Mouse (Mus musculus) midbrain, embryonic 14.5 days (tissue): Measurements from ENCODE around the gene March9. TPM values are rescaled to one million over a fixed set of nuclear protein-coding genes. Genes with fewer than 3 reads are reported as not detected.

Experiments
- ATAC-seq: fragments of 200-750 bp; cut with Nextera tagmentation; 2 replicates; pipeline ENCODE4 v1.8.0; 2017; ENCODE audit warnings: moderate number of reproducible peaks, moderate library complexity; ENCODE audit not compliant: low FRiP score, low TSS enrichment
- DNase-seq: peaks from one replicate; pipeline ENCODE4 v3.0.0-alpha.2; 2015
- H3K27ac ChIP-seq: fragments of 300-500 bp; sonication (generic); replicated peaks from 2 replicates; pipeline ENCODE4 v1.5.1; 2014; ENCODE audit warnings: mild to moderate bottlenecking, low read depth, low read length, moderate library complexity
- H3K27me3 ChIP-seq: fragments of 300-500 bp; sonication (generic); 2 replicates; pipeline ENCODE4 v1.6.1; 2014; ENCODE audit warnings: low read length, control low read depth, mixed read lengths; ENCODE audit not compliant: control insufficient read depth, insufficient read depth
- H3K36me3 ChIP-seq: fragments of 300-500 bp; sonication (generic); 2 replicates; pipeline ENCODE4 v1.6.1; 2014; ENCODE audit warnings: low read length, control low read depth; ENCODE audit not compliant: control insufficient read depth, insufficient read depth
- H3K4me1 ChIP-seq: fragments of 300-500 bp; sonication (generic); 2 replicates; pipeline ENCODE4 v1.6.1; 2014; ENCODE audit warnings: mild to moderate bottlenecking, antibody characterized with exemption, low read length, control low read depth; ENCODE audit not compliant: control insufficient read depth, insufficient read depth
- H3K4me2 ChIP-seq: fragments of 300-500 bp; sonication (generic); 2 replicates; pipeline ENCODE4 v1.6.1; 2014; ENCODE audit warnings: mild to moderate bottlenecking, low read length, moderate library complexity
- H3K4me3 ChIP-seq: fragments of 300-500 bp; sonication (generic); replicated peaks from 2 replicates; pipeline ENCODE4 v1.5.1; 2014; ENCODE audit warnings: low read depth, low read length
- H3K9ac ChIP-seq: fragments of 300-500 bp; sonication (generic); replicated peaks from 2 replicates; pipeline ENCODE4 v1.6.1; 2014; ENCODE audit warnings: mild to moderate bottlenecking, low read length, moderate library complexity
- H3K9me3 ChIP-seq: fragments of 300-500 bp; sonication (generic); 2 replicates; pipeline ENCODE4 v1.6.1; 2016; ENCODE audit warnings: low read length, control low read depth, mixed read lengths; ENCODE audit not compliant: control insufficient read depth
- WGBS: fragments of 180-500 bp; shearing (Covaris S2); extraction: QIAGEN DNeasy Blood & Tissue Kit; methylation state at CpG from one replicate; pipeline ENCODE4 v1.1.7; 2014; 5-methylcytosine and 5-hydroxymethylcytosine counted together
- polyA plus RNA-seq: library from polyadenylated mRNA; unstranded; fragments of >200 nt; fragmentation: Nextera tagmentation; extraction: Ambion mirVana; gene quantifications from 2 replicates; pipeline ENCODE4 v1.2.1, GENCODE M21; 2014

The March9 gene
- polyA plus RNA-seq, 1 experiment from 2014 or later: 11.8 TPM

- 28% methylated on average over 8 of the region's 8 CpGs for WGBS
- Histone ChIP-seq H3K27ac (no peak overlapping the region), H3K4me1 (peaks cover 29% of the 10 kb centered on the region), H3K27me3 (0 out of 2 replicates have a peak, but pooled peaks cover 21% of the 10 kb centered on the region), H3K9me3 (no peaks in the 10 kb centered on the region), H3K36me3 (peaks cover 45% of the 10 kb centered on the region), H3K9ac (no peak overlapping the region), H3K4me2 (no peak overlapping the region), H3K4me3 (no peak overlapping the region)
- ATAC-seq (no peak), DNase-seq (no peak)
Measured at GRCm38 (mm10) chr10:127083292-127083914, 23.4 kb upstream of the March9 start.

- WGBS: 23% methylated on average over 8 of the region's 8 CpGs
- ATAC-seq: no peak
- no peaks in the 10 kb centered on the region for H3K9me3 ChIP-seq
- no peak overlapping the region for H3K27ac ChIP-seq
- peak; percentile 78 for DNase-seq
- H3K4me2 ChIP-seq: peak overlapping the region; percentile 93
- peaks cover 40% of the 10 kb centered on the region for H3K4me1 ChIP-seq
- 0 out of 2 replicates have a peak, but pooled peaks cover 14% of the 10 kb centered on the region for H3K27me3 ChIP-seq
- peak overlapping the region; percentile 84; the same call in 1 of the 2 replicates for H3K9ac ChIP-seq
- peak overlapping the region; percentile 88 for H3K4me3 ChIP-seq
- peaks cover 32% of the 10 kb centered on the region for H3K36me3 ChIP-seq
Measured at GRCm38 (mm10) chr10:127081996-127082620, 22.1 kb upstream of the March9 start.

GRCm38 (mm10) chr10:127080901-127081780 is 21.2 kb upstream of the March9 start:
- H3K36me3 ChIP-seq: peaks cover 29% of the 10 kb centered on the region
- peaks cover 40% of the 10 kb centered on the region for H3K4me1 ChIP-seq
- no peak for ATAC-seq
- peak overlapping the region; percentile 84 for H3K9ac ChIP-seq
- no peak for DNase-seq
- H3K4me2 ChIP-seq: peak overlapping the region; percentile 93
- peak overlapping the region; percentile 88 for H3K4me3 ChIP-seq
- WGBS: 2% methylated on average over 48 of the region's 48 CpGs
- 0 out of 2 replicates have a peak overlapping the region, but pooled peaks have one; percentile 1 for H3K27ac ChIP-seq
- no peaks in the 10 kb centered on the region for H3K9me3 ChIP-seq
- H3K27me3 ChIP-seq: 0 out of 2 replicates have a peak, but pooled peaks cover 14% of the 10 kb centered on the region

DNA sequence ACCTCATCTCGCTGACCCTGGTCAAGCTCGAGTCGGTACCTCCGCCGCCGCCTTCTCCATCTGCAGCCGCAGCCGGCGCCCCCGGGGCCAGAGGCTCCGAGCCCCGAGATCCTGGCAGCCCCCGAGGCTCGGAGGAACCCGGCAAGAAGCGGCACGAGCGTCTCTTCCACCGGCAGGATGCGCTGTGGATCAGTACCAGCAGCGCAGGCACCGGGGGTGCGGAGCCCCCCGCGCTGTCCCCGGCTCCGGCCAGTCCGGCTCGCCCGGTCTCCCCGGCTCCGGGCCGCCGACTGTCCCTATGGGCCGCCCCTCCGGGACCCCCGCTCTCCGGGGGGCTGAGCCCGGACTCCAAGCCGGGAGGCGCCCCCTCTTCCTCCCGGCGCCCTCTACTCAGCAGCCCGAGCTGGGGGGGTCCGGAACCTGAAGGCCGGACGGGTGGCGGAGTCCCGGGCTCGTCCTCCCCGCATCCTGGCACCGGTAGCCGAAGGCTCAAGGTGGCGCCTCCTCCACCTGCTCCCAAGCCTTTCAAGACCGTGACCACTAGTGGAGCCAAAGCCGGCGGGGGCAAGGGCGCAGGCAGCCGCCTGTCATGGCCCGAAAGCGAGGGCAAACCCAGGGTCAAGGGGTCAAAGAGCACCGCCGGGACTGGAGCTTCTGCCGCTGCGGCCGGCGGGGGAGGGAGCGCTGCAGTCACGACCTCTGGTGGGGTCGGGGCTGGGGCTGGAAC is 19.8 kb upstream of the March9 start:
- DNase-seq (peak; percentile 81), ATAC-seq (no peak)
- H3K4me3 ChIP-seq: peak overlapping the region; percentile 88
- H3K4me2 ChIP-seq: peak overlapping the region; percentile 93
- H3K27ac ChIP-seq: peak overlapping the region; percentile 92
- 0 out of 2 replicates have a peak, but pooled peaks cover 14% of the 10 kb centered on the region for H3K27me3 ChIP-seq
- H3K9me3 ChIP-seq: no peaks in the 10 kb centered on the region
- peak overlapping the region; percentile 84 for H3K9ac ChIP-seq
- H3K4me1 ChIP-seq: peaks cover 40% of the 10 kb centered on the region
- peaks cover 22% of the 10 kb centered on the region for H3K36me3 ChIP-seq
- WGBS: under 1% methylated on average over 69 of the region's 70 CpGs

- peaks cover 40% of the 10 kb centered on the region for H3K4me1 ChIP-seq
Measured at GRCm38 (mm10) chr10:127078677-127079575, 18.9 kb upstream of the March9 start.

DNA sequence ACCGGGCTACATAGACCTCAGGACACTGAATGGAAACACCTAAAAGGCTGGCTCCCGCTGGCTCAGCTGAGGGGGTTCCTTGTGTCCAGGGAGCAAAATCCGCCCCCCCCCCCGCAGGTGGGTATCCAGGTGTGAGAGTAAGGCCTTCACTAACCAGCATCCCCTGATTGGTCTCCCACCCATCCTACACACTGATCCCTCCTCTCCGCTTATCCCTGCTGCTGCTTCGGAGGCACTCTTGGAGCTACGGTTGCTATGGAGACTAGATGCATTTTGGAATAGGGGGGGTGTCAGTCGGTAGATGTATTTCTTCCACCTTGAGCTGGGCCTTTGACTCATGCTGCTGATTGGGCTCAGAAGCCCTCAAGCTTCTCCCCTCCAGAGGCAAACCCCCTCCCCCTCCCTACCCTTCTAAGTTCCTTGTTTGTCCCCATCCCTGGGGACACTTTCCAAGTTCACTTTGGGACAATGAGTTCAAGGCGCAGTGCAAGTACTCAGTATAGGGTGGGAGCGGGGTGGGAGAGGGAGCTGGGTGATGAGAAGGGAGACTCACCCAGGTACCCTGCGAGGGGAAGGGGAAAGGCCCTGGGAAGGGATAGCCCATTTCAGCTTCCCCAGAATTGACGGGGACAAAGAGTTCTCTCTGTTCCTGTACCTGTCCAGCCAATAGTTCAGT is 18.2 kb upstream of the March9 start:
- under 1% methylated on average over 12 of the region's 12 CpGs for WGBS
- Histone ChIP-seq H3K36me3 (peaks cover 6% of the 10 kb centered on the region), H3K27ac (peak overlapping the region; percentile 92), H3K4me2 (peak overlapping the region; percentile 93), H3K4me1 (peaks cover 40% of the 10 kb centered on the region), H3K27me3 (0 out of 2 replicates have a peak, but pooled peaks cover 14% of the 10 kb centered on the region), H3K9me3 (no peaks in the 10 kb centered on the region), H3K9ac (peak overlapping the region; percentile 60), H3K4me3 (peak overlapping the region; percentile 88)
- ATAC-seq (peak; percentile 58), DNase-seq (peak; percentile 80)

More at GRCm38 (mm10) chr10:127078677-127079575, 18.9 kb upstream of the March9 start:
- H3K4me2 ChIP-seq: peak overlapping the region; percentile 93
- H3K9me3 ChIP-seq: no peaks in the 10 kb centered on the region
- H3K27me3 ChIP-seq: 0 out of 2 replicates have a peak, but pooled peaks cover 14% of the 10 kb centered on the region
- DNase-seq (peak; percentile 90), ATAC-seq (peak; percentile 75)
- H3K4me3 ChIP-seq: peak overlapping the region; percentile 88
- peak overlapping the region; percentile 92 for H3K27ac ChIP-seq
- H3K36me3 ChIP-seq: peaks cover 13% of the 10 kb centered on the region
- peak overlapping the region; percentile 84 for H3K9ac ChIP-seq
- under 1% methylated on average over 47 of the region's 49 CpGs for WGBS

- H3K4me1 ChIP-seq: peaks cover 37% of the 10 kb centered on the region
- peak overlapping the region; percentile 88 for H3K4me3 ChIP-seq
- H3K9ac ChIP-seq: peak overlapping the region; percentile 60
Measured at GRCm38 (mm10) chr10:127077515-127077914, 17.5 kb upstream of the March9 start.

More at GRCm38 (mm10) chr10:127077515-127077914, 17.5 kb upstream of the March9 start:
- Histone ChIP-seq H3K27ac (peak overlapping the region; percentile 92), H3K36me3 (no peaks in the 10 kb centered on the region), H3K27me3 (0 out of 2 replicates have a peak, but pooled peaks cover 14% of the 10 kb centered on the region), H3K9me3 (no peaks in the 10 kb centered on the region), H3K4me2 (peak overlapping the region; percentile 93)
- ATAC-seq (no peak), DNase-seq (peak; percentile 47)
- WGBS: 5% methylated on average over 10 of the region's 10 CpGs
